Mouse (Mus musculus) cerebellum, adult 8-10 months (tissue): ENCODE data around the gene Rnf114.

ENCODE experiments used
- DNase-seq: peaks from one replicate; pipeline ENCODE4 v3.0.0; 2022

The Rnf114 gene

GRCm38 (mm10) chr2:167491757-167492708 lies at the start of gene Rnf114:
Rnf114 (plus strand) TSS chr2:167492645.
- peak; percentile 44 for DNase-seq

GRCm38 (mm10) chr2:167443411-167444193 lies 48.8 kb upstream of the Rnf114 start:
- DNase-seq: peak; percentile 67

GRCm38 (mm10) chr2:167445911-167446780 lies 46.3 kb upstream of the Rnf114 start:
- DNase-seq: no peak

- no peak for DNase-seq
Measured at GRCm38 (mm10) chr2:167447207-167447606, 45.2 kb upstream of the Rnf114 start.

GRCm38 (mm10) chr2:167447629-167448028 lies 44.8 kb upstream of the Rnf114 start:
- no peak for DNase-seq

- DNase-seq: peak; percentile 65
Measured at GRCm38 (mm10) chr2:167449331-167450275, 42.8 kb upstream of the Rnf114 start.

- peak; percentile 63 for DNase-seq
Measured at GRCm38 (mm10) chr2:167450647-167451046, 41.8 kb upstream of the Rnf114 start.

GRCm38 (mm10) chr2:167453814-167454213 lies 38.6 kb upstream of the Rnf114 start:
- DNase-seq: peak; percentile 67

- peak; percentile 70 for DNase-seq
Measured at GRCm38 (mm10) chr2:167456361-167457020, 36.0 kb upstream of the Rnf114 start.

- DNase-seq: peak; percentile 83
Measured at GRCm38 (mm10) chr2:167457213-167457612, 35.2 kb upstream of the Rnf114 start.

- DNase-seq: peak; percentile 41
Measured at GRCm38 (mm10) chr2:167458548-167458947, 33.9 kb upstream of the Rnf114 start.

GRCm38 (mm10) chr2:167459071-167459865 lies 33.2 kb upstream of the Rnf114 start:
- peak; percentile 80 for DNase-seq

- peak; percentile 82 for DNase-seq
Measured at GRCm38 (mm10) chr2:167462954-167463353, 29.5 kb upstream of the Rnf114 start.

GRCm38 (mm10) chr2:167463802-167464201 lies 28.6 kb upstream of the Rnf114 start:
- no peak for DNase-seq

GRCm38 (mm10) chr2:167465951-167466350 lies 26.5 kb upstream of the Rnf114 start:
- no peak for DNase-seq

- no peak for DNase-seq
Measured at GRCm38 (mm10) chr2:167467214-167467613, 25.2 kb upstream of the Rnf114 start.

- DNase-seq: no peak
Measured at GRCm38 (mm10) chr2:167468444-167468843, 24.0 kb upstream of the Rnf114 start.

- peak; percentile 56 for DNase-seq
Measured at GRCm38 (mm10) chr2:167470611-167471010, 21.8 kb upstream of the Rnf114 start.

- peak; percentile 96 for DNase-seq
Measured at GRCm38 (mm10) chr2:167471585-167471984, 20.9 kb upstream of the Rnf114 start.

GRCm38 (mm10) chr2:167474218-167474617 lies 18.2 kb upstream of the Rnf114 start:
- no peak for DNase-seq
